In genomic region chr19:4810309-4810708, GRCm38 (mm10) we compare ENCODE assay signal across 9 mouse cellular contexts. TPM values are rescaled to one million over a fixed set of nuclear protein-coding genes. Genes with fewer than 3 reads are reported as not detected.
DNase-seq lines count a peak whose midpoint lies in the region; ATAC-seq and TF ChIP-seq lines count a peak whose summit lies in the region.
"Had no signal": no experiment of that assay in that cellular context is flagged by ENCODE, and none has a peak within 500 bp of the region (broad histone marks: within the 10 kb centered on the region; RNA-seq: fewer than 3 reads in every experiment).

No protein-coding gene starts in this region.

- no peaks in the 10 kb centered on the region for H3K9me3 ChIP-seq in heart, embryonic 10.5 days
- no peaks in the 10 kb centered on the region for H3K9me3 ChIP-seq in forebrain, embryonic 11.5 days (ENCODE audit: control insufficient read depth, low read length)
- H3K9me3 ChIP-seq in liver, embryonic 14.5 days (ENCODE audit: control insufficient read depth, low read length): no peaks in the 10 kb centered on the region

- H3ac ChIP-seq in C2C12 (ENCODE audit: control insufficient read depth, insufficient read length, low read depth): peak overlapping the region; percentile 69

- under 1% methylated on average over 14 of the region's 14 CpGs for WGBS in heart, embryonic 10.5 days
- under 1% methylated on average over 14 of the region's 14 CpGs for WGBS in forebrain, embryonic 11.5 days
- under 1% methylated on average over 14 of the region's 14 CpGs for whole genome bisulfite sequencing in liver, embryonic 14.5 days (ENCODE audit: insufficient replicate concordance)

- no peak for TF ChIP-seq EP300 in liver, embryonic 14.5 days (IDR thresholded peaks at IDR 0.05; ENCODE audit: low read depth)

- H3K36me3 ChIP-seq in heart, embryonic 10.5 days: no peaks in the 10 kb centered on the region
- peaks cover 14% of the 10 kb centered on the region for H3K36me3 ChIP-seq in C2C12 (ENCODE audit: control insufficient read depth, insufficient read depth)
- H3K36me3 ChIP-seq in forebrain, embryonic 11.5 days (ENCODE audit: control insufficient read depth, insufficient read depth, low read length): no peaks in the 10 kb centered on the region; the same call in 1 of the 2 replicates
- peaks cover 6% of the 10 kb centered on the region; the same call in 1 of the 2 replicates for H3K36me3 ChIP-seq in liver, embryonic 14.5 days (replicated peaks; ENCODE audit: control insufficient read depth, insufficient read depth, low read depth)

- peaks cover 60% of the 10 kb centered on the region for H3K79me3 ChIP-seq in C2C12 (ENCODE audit: low read depth)

- peaks cover 70% of the 10 kb centered on the region for H3K79me2 ChIP-seq in C2C12 (ENCODE audit: control insufficient read depth, insufficient read depth)

- H3K9ac ChIP-seq in forebrain, embryonic 11.5 days (ENCODE audit: low read length): peak overlapping the region; percentile 89
- H3K9ac ChIP-seq in liver, embryonic 14.5 days (replicated peaks): peak overlapping the region; percentile 87

- H3K4me1 ChIP-seq in heart, embryonic 10.5 days: peaks cover 10% of the 10 kb centered on the region
- peaks cover 12% of the 10 kb centered on the region for H3K4me1 ChIP-seq in forebrain, embryonic 11.5 days (replicated peaks; ENCODE audit: control insufficient read depth, insufficient read depth, low read length)
- H3K4me1 ChIP-seq in liver, embryonic 14.5 days (replicated peaks; ENCODE audit: control insufficient read depth in 2 of 2, insufficient read depth in 2 of 2, low read length in 1 of 2): peaks cover 14 to 20% of the 10 kb centered on the region in 2 experiments

- no peak for DNase-seq in heart, embryonic 10.5 days (ENCODE audit: low spot score)
- no peak for DNase-seq in heart, adult 9 months (ENCODE audit: low spot score in 2 of 2)
- no peak for DNase-seq in forebrain, embryonic 11.5 days (ENCODE audit: low spot score)
- DNase-seq in liver, embryonic 14.5 days (ENCODE audit: low read depth in 3 of 3, low spot score in 3 of 3): no peak
- DNase-seq in urinary bladder, adult 2 months (ENCODE audit: low spot score): no peak
- no peak for DNase-seq in right cerebral cortex, adult 18-20 months

- ATAC-seq in forebrain, embryonic 11.5 days (replicated peaks; ENCODE audit: low FRiP score): no peak
- no peak for ATAC-seq in liver, embryonic 14.5 days (ENCODE audit: insufficient read depth)
- ATAC-seq in monocyte, adult 5-6 weeks (replicated peaks; ENCODE audit: insufficient number of reproducible peaks, low FRiP score, low TSS enrichment, poor library complexity, severe bottlenecking): no peak

- H3K27ac ChIP-seq in heart, embryonic 10.5 days: peak overlapping the region; percentile 97
- H3K27ac ChIP-seq in forebrain, embryonic 11.5 days (ENCODE audit: low read depth, low read length): no peak overlapping the region
- peak overlapping the region; percentile 92 for H3K27ac ChIP-seq in liver, embryonic 14.5 days

- TF ChIP-seq CTCF in C2C12 (IDR thresholded peaks at IDR 0.05; ENCODE audit: control insufficient read depth, insufficient read depth, insufficient read length): no peak
- no peak for TF ChIP-seq CTCF in liver, embryonic 14.5 days (IDR thresholded peaks at IDR 0.05; ENCODE audit: low read depth)

- peak overlapping the region; percentile 92 for H3K4me3 ChIP-seq in heart, embryonic 10.5 days
- peak overlapping the region; percentile 74 for H3K4me3 ChIP-seq in C2C12 (ENCODE audit: insufficient read depth, poor library complexity, severe bottlenecking)
- H3K4me3 ChIP-seq in forebrain, embryonic 11.5 days (ENCODE audit: low read depth, low read length): peak overlapping the region; percentile 86
- peak overlapping the region; percentile 70 to 83 for H3K4me3 ChIP-seq in liver, embryonic 14.5 days (ENCODE audit: insufficient read depth in 1 of 2, low read depth in 2 of 2, low read length in 2 of 2)

- H3K4me2 ChIP-seq in forebrain, embryonic 11.5 days (ENCODE audit: low read depth, low read length, severe bottlenecking): peak overlapping the region; percentile 87
- peak overlapping the region; percentile 99 for H3K4me2 ChIP-seq in liver, embryonic 14.5 days (ENCODE audit: low read depth)

- H3K27me3 ChIP-seq in heart, embryonic 10.5 days (ENCODE audit: insufficient read depth, poor library complexity, severe bottlenecking): no peaks in the 10 kb centered on the region
- H3K27me3 ChIP-seq in C2C12 (ENCODE audit: control insufficient read depth, insufficient read depth, insufficient read length): no peaks in the 10 kb centered on the region
- no peaks in the 10 kb centered on the region for H3K27me3 ChIP-seq in forebrain, embryonic 11.5 days (ENCODE audit: control insufficient read depth, insufficient read depth, low read length)
- H3K27me3 ChIP-seq in liver, embryonic 14.5 days (ENCODE audit: control insufficient read depth, insufficient read depth, low read length): no peaks in the 10 kb centered on the region

TF ChIP-seq in C2C12, 6 proteins besides CTCF, POLR2A, EP300 and RAD21:
- TF ChIP-seq MYOD1 (IDR thresholded peaks at IDR 0.05; ENCODE audit: control insufficient read depth, insufficient read length, low read depth) (no peak), MAX (IDR thresholded peaks at IDR 0.05) (no peak), FOSL1 (IDR thresholded peaks at IDR 0.05; ENCODE audit: insufficient read depth, low read length, poor library complexity, severe bottlenecking) (no peak)

RNA-seq across cellular contexts. Expression of gene Gm21992, which starts 1.1 kb away (rescaled TPM):
- 21.5 and 23.0 TPM in 2 replicates for polyA plus RNA-seq in heart, embryonic 10.5 days (2016; fragmentation: Nextera tagmentation; extraction: Ambion mirVana)
- 14.3 TPM for polyA plus RNA-seq in C2C12 (2012; fragmentation: generic; extraction: Trizol)
- 15.0 and 31.9 TPM in 2 replicates for polyA plus RNA-seq in forebrain, embryonic 11.5 days (2014; fragmentation: Nextera tagmentation; extraction: Ambion mirVana)
- 10.7 and 15.1 TPM in 2 replicates for polyA plus RNA-seq in liver, embryonic 14.5 days (2012; rRNA removed)
- polyA plus RNA-seq in liver, embryonic 14.5 days (2014; fragmentation: Nextera tagmentation; extraction: Ambion mirVana): 8.6 and 9.5 TPM in 2 replicates
- polyA plus RNA-seq in urinary bladder, adult 2 months (2012; rRNA removed): 12.7 and 17.2 TPM in 2 replicates
- total RNA-seq in monocyte, adult 5-6 weeks (2017): 15.1 to 25.6 TPM (median 19.0 TPM) in 3 replicates

RNA-seq across cellular contexts. Expression of gene Rbm14, which starts 1.1 kb away (rescaled TPM):
- 78.0 and 92.7 TPM in 2 replicates for polyA plus RNA-seq in heart, embryonic 10.5 days (2016; fragmentation: Nextera tagmentation; extraction: Ambion mirVana)
- 95.2 TPM for polyA plus RNA-seq in C2C12 (2012; fragmentation: generic; extraction: Trizol)
- polyA plus RNA-seq in forebrain, embryonic 11.5 days (2014; fragmentation: Nextera tagmentation; extraction: Ambion mirVana): 139 and 144 TPM in 2 replicates
- 23.9 and 27.1 TPM in 2 replicates for polyA plus RNA-seq in liver, embryonic 14.5 days (2012; rRNA removed)
- polyA plus RNA-seq in liver, embryonic 14.5 days (2014; fragmentation: Nextera tagmentation; extraction: Ambion mirVana): 30.3 and 35.7 TPM in 2 replicates
- polyA plus RNA-seq in urinary bladder, adult 2 months (2012; rRNA removed): 17.1 and 17.5 TPM in 2 replicates
- 6.2 to 21.3 TPM (median 6.9 TPM) in 3 replicates for total RNA-seq in monocyte, adult 5-6 weeks (2017)

RNA-seq across cellular contexts. Expression of gene Rbm4, which starts 16.6 kb away (rescaled TPM):
- 59.6 and 68.1 TPM in 2 replicates for polyA plus RNA-seq in heart, embryonic 10.5 days (2016; fragmentation: Nextera tagmentation; extraction: Ambion mirVana)
- 43.8 TPM for polyA plus RNA-seq in C2C12 (2012; fragmentation: generic; extraction: Trizol)
- 100 and 110 TPM in 2 replicates for polyA plus RNA-seq in forebrain, embryonic 11.5 days (2014; fragmentation: Nextera tagmentation; extraction: Ambion mirVana)
- polyA plus RNA-seq in liver, embryonic 14.5 days (2012; rRNA removed): 23.8 and 27.9 TPM in 2 replicates
- 22.1 and 24.3 TPM in 2 replicates for polyA plus RNA-seq in liver, embryonic 14.5 days (2014; fragmentation: Nextera tagmentation; extraction: Ambion mirVana)
- polyA plus RNA-seq in urinary bladder, adult 2 months (2012; rRNA removed): 36.9 and 43.3 TPM in 2 replicates
- 67.3 to 110 TPM (median 84.7 TPM) in 3 replicates for total RNA-seq in monocyte, adult 5-6 weeks (2017)

RNA-seq across cellular contexts. Expression of gene Ccs, which starts 28.8 kb away (rescaled TPM):
- polyA plus RNA-seq in heart, embryonic 10.5 days (2016; fragmentation: Nextera tagmentation; extraction: Ambion mirVana): 39.7 and 54.2 TPM in 2 replicates
- 36.6 TPM for polyA plus RNA-seq in C2C12 (2012; fragmentation: generic; extraction: Trizol)
- 36.4 and 37.9 TPM in 2 replicates for polyA plus RNA-seq in forebrain, embryonic 11.5 days (2014; fragmentation: Nextera tagmentation; extraction: Ambion mirVana)
- polyA plus RNA-seq in liver, embryonic 14.5 days (2012; rRNA removed): 24.0 and 38.1 TPM in 2 replicates
- polyA plus RNA-seq in liver, embryonic 14.5 days (2014; fragmentation: Nextera tagmentation; extraction: Ambion mirVana): 35.4 and 41.2 TPM in 2 replicates
- polyA plus RNA-seq in urinary bladder, adult 2 months (2012; rRNA removed): 64.5 and 75.5 TPM in 2 replicates
- total RNA-seq in monocyte, adult 5-6 weeks (2017): 18.7 to 42.7 TPM (median 33.6 TPM) in 3 replicates

RNA-seq across cellular contexts. Expression of gene Ccdc87, which starts 28.9 kb away (rescaled TPM):
- polyA plus RNA-seq in heart, embryonic 10.5 days (2016; fragmentation: Nextera tagmentation; extraction: Ambion mirVana): 0.17 TPM in 1 of 2 replicates, not detected in the other
- 0.02 TPM for polyA plus RNA-seq in C2C12 (2012; fragmentation: generic; extraction: Trizol)
- polyA plus RNA-seq in forebrain, embryonic 11.5 days (2014; fragmentation: Nextera tagmentation; extraction: Ambion mirVana): 0.11 and 0.17 TPM in 2 replicates
- 0.01 and 0.02 TPM in 2 replicates for polyA plus RNA-seq in liver, embryonic 14.5 days (2012; rRNA removed)
- polyA plus RNA-seq in liver, embryonic 14.5 days (2014; fragmentation: Nextera tagmentation; extraction: Ambion mirVana): not detected in 2 replicates
- 0.07 and 0.09 TPM in 2 replicates for polyA plus RNA-seq in urinary bladder, adult 2 months (2012; rRNA removed)
- total RNA-seq in monocyte, adult 5-6 weeks (2017): not detected in 3 replicates
- total RNA-seq: gastrocnemius, adult 8-10 months had no signal
